Mouse (Mus musculus): ENCODE measurements around the gene Lpar1. TPM values are rescaled to one million over a fixed set of nuclear protein-coding genes. Genes with fewer than 3 reads are reported as not detected.

The Lpar1 gene
- total RNA-seq, 1 experiment: 44.2 TPM

GRCm38 (mm10) chr4:58419225-58419624 lies 134.5 kb downstream of the Lpar1 start:
- no peak for DNase-seq (ENCODE audit: low read depth, low spot score)
- TF ChIP-seq ZNF384 (IDR thresholded peaks at IDR 0.05; ENCODE audit: low read depth, low read length): no peak
- TF ChIP-seq MAFK (IDR thresholded peaks at IDR 0.05; ENCODE audit: insufficient read depth, low read depth, low read length): no peak
- no peak for TF ChIP-seq HCFC1 (IDR thresholded peaks at IDR 0.05; ENCODE audit: borderline replicate concordance, insufficient read depth, low read length)
- TF ChIP-seq ZC3H11A (IDR thresholded peaks at IDR 0.05; ENCODE audit: borderline replicate concordance, low read depth, low read length): no peak
- H3K9ac ChIP-seq (ENCODE audit: insufficient read depth, low read depth, low read length, poor library complexity, severe bottlenecking): no peak overlapping the region
- in situ Hi-C loops (cut with MboI; ENCODE audit: low sequenced_read_pairs in 2 of 2, unreplicated experiment in 2 of 2): loop anchor here in 1 of 2 experiments (5.0 to 25.0 kb wide), 2 partner anchors 203 to 343 kb away; no protein-coding TSS in a partner anchor
- no peak overlapping the region for H3K27ac ChIP-seq (ENCODE audit: insufficient read depth, low read depth, low read length, poor library complexity, severe bottlenecking)
- no peaks in the 10 kb centered on the region for H3K4me1 ChIP-seq (ENCODE audit: control insufficient read depth in 2 of 2, insufficient read depth in 2 of 2, low read length in 2 of 2, poor library complexity in 1 of 2)
- no peak overlapping the region for H3K4me3 ChIP-seq (ENCODE audit: insufficient read depth in 1 of 2, low read depth in 1 of 2, low read length in 2 of 2, poor library complexity in 1 of 2, severe bottlenecking in 1 of 2)
- H3K9me3 ChIP-seq (ENCODE audit: control insufficient read depth, insufficient read depth, low read depth, low read length): no peaks in the 10 kb centered on the region
- H3K36me3 ChIP-seq (ENCODE audit: control insufficient read depth, insufficient read depth, low read length, poor library complexity, severe bottlenecking): no peaks in the 10 kb centered on the region

GRCm38 (mm10) chr4:58417319-58417718 lies 136.4 kb downstream of the Lpar1 start:
- DNase-seq (ENCODE audit: low read depth, low spot score): no peak
- Histone ChIP-seq H3K27ac (ENCODE audit: insufficient read depth, low read depth, low read length, poor library complexity, severe bottlenecking) (no peak overlapping the region), H3K4me1 (ENCODE audit: control insufficient read depth in 2 of 2, insufficient read depth in 2 of 2, low read length in 2 of 2, poor library complexity in 1 of 2) (no peaks in the 10 kb centered on the region), H3K9ac (ENCODE audit: insufficient read depth, low read depth, low read length, poor library complexity, severe bottlenecking) (no peak overlapping the region), H3K36me3 (ENCODE audit: control insufficient read depth, insufficient read depth, low read length, poor library complexity, severe bottlenecking) (no peaks in the 10 kb centered on the region), H3K4me3 (ENCODE audit: insufficient read depth in 1 of 2, low read depth in 1 of 2, low read length in 2 of 2, poor library complexity in 1 of 2, severe bottlenecking in 1 of 2) (no peak overlapping the region), H3K9me3 (ENCODE audit: control insufficient read depth, insufficient read depth, low read depth, low read length) (no peaks in the 10 kb centered on the region)
- in situ Hi-C loops (cut with MboI; ENCODE audit: low sequenced_read_pairs in 2 of 2, unreplicated experiment in 2 of 2): loop anchor here in 1 of 2 experiments (5.0 to 25.0 kb wide), 2 partner anchors 205 to 345 kb away; no protein-coding TSS in a partner anchor
- TF ChIP-seq HCFC1 (IDR thresholded peaks at IDR 0.05; ENCODE audit: borderline replicate concordance, insufficient read depth, low read length): no peak
- TF ChIP-seq ZC3H11A (IDR thresholded peaks at IDR 0.05; ENCODE audit: borderline replicate concordance, low read depth, low read length): no peak
- TF ChIP-seq CHD2 (IDR thresholded peaks at IDR 0.05; ENCODE audit: low read depth, low read length): no peak
- no peak for TF ChIP-seq MAFK (IDR thresholded peaks at IDR 0.05; ENCODE audit: insufficient read depth, low read depth, low read length)
- no peak for TF ChIP-seq ZNF384 (IDR thresholded peaks at IDR 0.05; ENCODE audit: low read depth, low read length)

- Histone ChIP-seq H3K36me3 (ENCODE audit: control insufficient read depth, insufficient read depth, low read length, poor library complexity, severe bottlenecking) (no peaks in the 10 kb centered on the region), H3K27ac (ENCODE audit: insufficient read depth, low read depth, low read length, poor library complexity, severe bottlenecking) (no peak overlapping the region), H3K9ac (ENCODE audit: insufficient read depth, low read depth, low read length, poor library complexity, severe bottlenecking) (no peak overlapping the region), H3K4me1 (ENCODE audit: control insufficient read depth in 2 of 2, insufficient read depth in 2 of 2, low read length in 2 of 2, poor library complexity in 1 of 2) (no peaks in the 10 kb centered on the region), H3K9me3 (ENCODE audit: control insufficient read depth, insufficient read depth, low read depth, low read length) (no peaks in the 10 kb centered on the region), H3K4me3 (ENCODE audit: insufficient read depth in 1 of 2, low read depth in 1 of 2, low read length in 2 of 2, poor library complexity in 1 of 2, severe bottlenecking in 1 of 2) (no peak overlapping the region)
- TF ChIP-seq ZC3H11A (IDR thresholded peaks at IDR 0.05; ENCODE audit: borderline replicate concordance, low read depth, low read length) (0 out of 2 replicates have a peak, but pooled peaks have one; percentile 25), MAFK (IDR thresholded peaks at IDR 0.05; ENCODE audit: insufficient read depth, low read depth, low read length) (no peak)
- DNase-seq (ENCODE audit: low read depth, low spot score): no peak
- in situ Hi-C loops (cut with MboI; ENCODE audit: low sequenced_read_pairs in 2 of 2, unreplicated experiment in 2 of 2): loop anchor here in 1 of 2 experiments (5.0 to 25.0 kb wide), 2 partner anchors 207 to 347 kb away; no protein-coding TSS in a partner anchor
Measured at GRCm38 (mm10) chr4:58415537-58415936, 138.2 kb downstream of the Lpar1 start.

- no peaks in the 10 kb centered on the region for H3K36me3 ChIP-seq (ENCODE audit: control insufficient read depth, insufficient read depth, low read length, poor library complexity, severe bottlenecking)
- DNase-seq (ENCODE audit: low read depth, low spot score): no peak
- in situ Hi-C loops (cut with MboI; ENCODE audit: low sequenced_read_pairs in 2 of 2, unreplicated experiment in 2 of 2): loop anchor here in 1 of 2 experiments (25.0 kb wide), 1 partner anchor 349 kb away; no protein-coding TSS in a partner anchor
- TF ChIP-seq CHD2 (IDR thresholded peaks at IDR 0.05; ENCODE audit: low read depth, low read length) (no peak), MAFK (IDR thresholded peaks at IDR 0.05; ENCODE audit: insufficient read depth, low read depth, low read length) (no peak), ZC3H11A (IDR thresholded peaks at IDR 0.05; ENCODE audit: borderline replicate concordance, low read depth, low read length) (no peak), ZNF384 (IDR thresholded peaks at IDR 0.05; ENCODE audit: low read depth, low read length) (no peak), HCFC1 (IDR thresholded peaks at IDR 0.05; ENCODE audit: borderline replicate concordance, insufficient read depth, low read length) (no peak)
- H3K4me1 ChIP-seq (ENCODE audit: control insufficient read depth in 2 of 2, insufficient read depth in 2 of 2, low read length in 2 of 2, poor library complexity in 1 of 2): no peaks in the 10 kb centered on the region
- no peak overlapping the region for H3K27ac ChIP-seq (ENCODE audit: insufficient read depth, low read depth, low read length, poor library complexity, severe bottlenecking)
- no peaks in the 10 kb centered on the region for H3K9me3 ChIP-seq (ENCODE audit: control insufficient read depth, insufficient read depth, low read depth, low read length)
- no peak overlapping the region for H3K4me3 ChIP-seq (ENCODE audit: insufficient read depth in 1 of 2, low read depth in 1 of 2, low read length in 2 of 2, poor library complexity in 1 of 2, severe bottlenecking in 1 of 2)
- H3K9ac ChIP-seq (ENCODE audit: insufficient read depth, low read depth, low read length, poor library complexity, severe bottlenecking): no peak overlapping the region
Measured at GRCm38 (mm10) chr4:58413188-58414185, 140.2 kb downstream of the Lpar1 start.

Measured in ES-E14 (cell line).